Mouse (Mus musculus) brain, embryonic 14.5 days (tissue): ENCODE data around the gene Gm20715.

Experiments used
- CTCF ChIP-seq: fragments of 200-500 bp; IDR thresholded peaks from 2 replicates; pipeline ENCODE4 v1.5.1; 2012; ENCODE audit warnings: inconsistent platforms, mild to moderate bottlenecking, moderate library complexity, borderline replicate concordance; ENCODE audit not compliant: insufficient read depth, insufficient read length; ENCODE audit errors: extremely low read depth
- POLR2A ChIP-seq: fragments of 200-500 bp; IDR thresholded peaks from 2 replicates; pipeline ENCODE4 v1.6.1; 2012; ENCODE audit warnings: mild to moderate bottlenecking, inconsistent platforms, borderline replicate concordance; ENCODE audit not compliant: poor library complexity, insufficient read depth, insufficient read length, severe bottlenecking; ENCODE audit errors: extremely low read depth

GRCm38 (mm10) chr7:6383044-6383455 is 27.0 kb upstream of the Gm20715 start, which contains the start of gene Zfp28:
- TF ChIP-seq POLR2A, result peak; percentile 15; the same call in 1 of the 2 replicates
- TF ChIP-seq CTCF, result peak; percentile 12; the same call in 1 of the 2 replicates
